Mouse (Mus musculus): ENCODE results near the gene Pomgnt2. TPM values are rescaled to one million over a fixed set of nuclear protein-coding genes. Genes with fewer than 3 reads are reported as not detected.

The Pomgnt2 gene
- total and polyA plus RNA-seq, 3 experiments, result not detected

- Histone ChIP-seq H3K9me3 (replicated peaks; ENCODE audit: insufficient read depth, low read length) (no peaks in the 10 kb centered on the region), H3K4me1 (ENCODE audit: control insufficient read depth in 1 of 2, insufficient read depth in 2 of 2, low read length in 2 of 2) (no peaks in the 10 kb centered on the region), H3K27me3 (ENCODE audit: control insufficient read depth in 1 of 2, insufficient read depth in 2 of 2, low read length in 2 of 2) (no peaks in the 10 kb centered on the region), H3K27ac (ENCODE audit: control insufficient read depth, low read depth, low read length) (no peak overlapping the region), H3K79me2 (ENCODE audit: control insufficient read depth, insufficient read depth, low read length, poor library complexity) (no peaks in the 10 kb centered on the region), H3K36me3 (ENCODE audit: control insufficient read depth in 1 of 2, insufficient read depth in 2 of 2, low read length in 2 of 2) (no peaks in the 10 kb centered on the region), H3K9ac (ENCODE audit: control insufficient read depth, low read depth, low read length, poor library complexity, severe bottlenecking) (no peak overlapping the region), H3K4me3 (ENCODE audit: control insufficient read depth in 1 of 2, insufficient read depth in 1 of 2, low read depth in 2 of 2, low read length in 2 of 2) (no peak overlapping the region)
- no peak for DNase-seq (ENCODE audit: low read depth, low spot score)
- TF ChIP-seq BHLHE40 (IDR thresholded peaks at IDR 0.05; ENCODE audit: borderline replicate concordance, low read depth, low read length) (no peak), ZKSCAN1 (IDR thresholded peaks at IDR 0.05; ENCODE audit: low read depth, low read length) (no peak), MAFK (IDR thresholded peaks at IDR 0.05; ENCODE audit: borderline replicate concordance, low read depth, low read length) (no peak), MXI1 (IDR thresholded peaks at IDR 0.05; ENCODE audit: low read depth, low read length) (no peak), ETS1 (IDR thresholded peaks at IDR 0.05; ENCODE audit: low read depth, low read length) (no peak), POLR2A (IDR thresholded peaks at IDR 0.05; ENCODE audit: control insufficient read depth in 1 of 2, insufficient read depth in 1 of 2, low read depth in 1 of 2, low read length in 2 of 2, poor library complexity in 1 of 2) (no peak)
These were observed 3.9 kb downstream of the Pomgnt2 start for GRCm38 (mm10) chr9:121993047-121993446.

GRCm38 (mm10) chr9:121991041-121991440, 5.9 kb downstream of the Pomgnt2 start:
- Histone ChIP-seq H3K9ac (ENCODE audit: control insufficient read depth, low read depth, low read length, poor library complexity, severe bottlenecking) (no peak overlapping the region), H3K4me3 (ENCODE audit: control insufficient read depth in 1 of 2, insufficient read depth in 1 of 2, low read depth in 2 of 2, low read length in 2 of 2) (no peak overlapping the region), H3K79me2 (ENCODE audit: control insufficient read depth, insufficient read depth, low read length, poor library complexity) (no peaks in the 10 kb centered on the region), H3K27me3 (ENCODE audit: control insufficient read depth in 1 of 2, insufficient read depth in 2 of 2, low read length in 2 of 2) (no peaks in the 10 kb centered on the region), H3K4me1 (ENCODE audit: control insufficient read depth in 1 of 2, insufficient read depth in 2 of 2, low read length in 2 of 2) (no peaks in the 10 kb centered on the region), H3K9me3 (replicated peaks; ENCODE audit: insufficient read depth, low read length) (no peaks in the 10 kb centered on the region), H3K36me3 (ENCODE audit: control insufficient read depth in 1 of 2, insufficient read depth in 2 of 2, low read length in 2 of 2) (no peaks in the 10 kb centered on the region), H3K27ac (ENCODE audit: control insufficient read depth, low read depth, low read length) (no peak overlapping the region)
- DNase-seq (ENCODE audit: low read depth, low spot score), result no peak
- TF ChIP-seq SIN3A (IDR thresholded peaks at IDR 0.05; ENCODE audit: low read length) (no peak), BHLHE40 (IDR thresholded peaks at IDR 0.05; ENCODE audit: borderline replicate concordance, low read depth, low read length) (no peak), TBP (IDR thresholded peaks at IDR 0.05; ENCODE audit: low read depth, low read length) (no peak), POLR2AphosphoS2 (IDR thresholded peaks at IDR 0.05; ENCODE audit: low read length) (no peak), GABPA (IDR thresholded peaks at IDR 0.05; ENCODE audit: low read depth, low read length) (no peak)

- Histone ChIP-seq H3K4me3 (ENCODE audit: control insufficient read depth in 1 of 2, insufficient read depth in 1 of 2, low read depth in 2 of 2, low read length in 2 of 2) (no peak overlapping the region), H3K27ac (ENCODE audit: control insufficient read depth, low read depth, low read length) (no peak overlapping the region), H3K79me2 (ENCODE audit: control insufficient read depth, insufficient read depth, low read length, poor library complexity) (no peaks in the 10 kb centered on the region), H3K9me3 (replicated peaks; ENCODE audit: insufficient read depth, low read length) (no peaks in the 10 kb centered on the region), H3K9ac (ENCODE audit: control insufficient read depth, low read depth, low read length, poor library complexity, severe bottlenecking) (no peak overlapping the region), H3K27me3 (ENCODE audit: control insufficient read depth in 1 of 2, insufficient read depth in 2 of 2, low read length in 2 of 2) (no peaks in the 10 kb centered on the region), H3K4me1 (ENCODE audit: control insufficient read depth in 1 of 2, insufficient read depth in 2 of 2, low read length in 2 of 2) (no peaks in the 10 kb centered on the region), H3K36me3 (ENCODE audit: control insufficient read depth in 1 of 2, insufficient read depth in 2 of 2, low read length in 2 of 2) (no peaks in the 10 kb centered on the region)
- TF ChIP-seq MYB (IDR thresholded peaks at IDR 0.05; ENCODE audit: low read depth, low read length), result no peak
- DNase-seq (ENCODE audit: low read depth, low spot score), result no peak
These were observed 7.4 kb downstream of the Pomgnt2 start for GRCm38 (mm10) chr9:121989536-121989935.

All from MEL (cell line).